Mouse (Mus musculus): ENCODE data around the gene Kank1. TPM values are rescaled to one million over a fixed set of nuclear protein-coding genes. Genes with fewer than 3 reads are reported as not detected.

Gene Kank1
- total RNA-seq, 2 experiments from 2014 or later: not detected

GRCm38 (mm10) chr19:25396709-25397266 lies 160.0 kb downstream of the Kank1 start:
- ATAC-seq (replicated peaks; ENCODE audit: poor library complexity, severe bottlenecking): no peak

GRCm38 (mm10) chr19:25399511-25400211 lies 162.9 kb downstream of the Kank1 start:
- ATAC-seq (replicated peaks; ENCODE audit: poor library complexity, severe bottlenecking): no peak

- ATAC-seq (replicated peaks; ENCODE audit: poor library complexity, severe bottlenecking): no peak
Measured at GRCm38 (mm10) chr19:25400212-25400913, 163.6 kb downstream of the Kank1 start.

GRCm38 (mm10) chr19:25401521-25401920 lies 164.7 kb downstream of the Kank1 start:
- no peak for ATAC-seq (replicated peaks; ENCODE audit: poor library complexity, severe bottlenecking)

GRCm38 (mm10) chr19:25404163-25404562 lies 167.4 kb downstream of the Kank1 start:
- ATAC-seq (replicated peaks; ENCODE audit: poor library complexity, severe bottlenecking): no peak

GRCm38 (mm10) chr19:25405987-25406386 lies 169.2 kb downstream of the Kank1 start:
- ATAC-seq (replicated peaks; ENCODE audit: poor library complexity, severe bottlenecking): no peak

- ATAC-seq (replicated peaks; ENCODE audit: poor library complexity, severe bottlenecking): peak; percentile 89
Measured at GRCm38 (mm10) chr19:25406481-25407184, 169.9 kb downstream of the Kank1 start.

- ATAC-seq (replicated peaks; ENCODE audit: poor library complexity, severe bottlenecking): no peak
Measured at GRCm38 (mm10) chr19:25407185-25407886, 170.6 kb downstream of the Kank1 start.

- no peak for ATAC-seq (replicated peaks; ENCODE audit: poor library complexity, severe bottlenecking)
Measured at GRCm38 (mm10) chr19:25407887-25408236, 171.1 kb downstream of the Kank1 start.

GRCm38 (mm10) chr19:25409239-25409638 lies 172.5 kb downstream of the Kank1 start:
- no peak for ATAC-seq (replicated peaks; ENCODE audit: poor library complexity, severe bottlenecking)

GRCm38 (mm10) chr19:25411353-25411752 lies 174.6 kb downstream of the Kank1 start:
- ATAC-seq (replicated peaks; ENCODE audit: poor library complexity, severe bottlenecking): no peak

- ATAC-seq (replicated peaks; ENCODE audit: poor library complexity, severe bottlenecking): no peak
Measured at GRCm38 (mm10) chr19:25415448-25415847, 178.7 kb downstream of the Kank1 start.

- no peak for ATAC-seq (replicated peaks; ENCODE audit: poor library complexity, severe bottlenecking)
Measured at GRCm38 (mm10) chr19:25417671-25418070, 180.9 kb downstream of the Kank1 start.

GRCm38 (mm10) chr19:25419983-25420382 lies 183.2 kb downstream of the Kank1 start:
- ATAC-seq (replicated peaks; ENCODE audit: poor library complexity, severe bottlenecking): no peak

GRCm38 (mm10) chr19:25422096-25422495 lies 185.3 kb downstream of the Kank1 start:
- no peak for ATAC-seq (replicated peaks; ENCODE audit: poor library complexity, severe bottlenecking)

GRCm38 (mm10) chr19:25423371-25423770 lies 186.6 kb downstream of the Kank1 start:
- no peak for ATAC-seq (replicated peaks; ENCODE audit: poor library complexity, severe bottlenecking)

- no peak for ATAC-seq (replicated peaks; ENCODE audit: poor library complexity, severe bottlenecking)
Measured at GRCm38 (mm10) chr19:25426431-25426830, 189.7 kb downstream of the Kank1 start.

GRCm38 (mm10) chr19:25427886-25428285 lies 191.1 kb downstream of the Kank1 start:
- ATAC-seq (replicated peaks; ENCODE audit: poor library complexity, severe bottlenecking): no peak

GRCm38 (mm10) chr19:25428338-25428962 lies 191.7 kb downstream of the Kank1 start:
- no peak for ATAC-seq (replicated peaks; ENCODE audit: poor library complexity, severe bottlenecking)

GRCm38 (mm10) chr19:25431431-25431830 lies 194.7 kb downstream of the Kank1 start:
- ATAC-seq (replicated peaks; ENCODE audit: poor library complexity, severe bottlenecking): no peak

Measured in granulocyte monocyte progenitor cell, adult 5-6 weeks (primary cell).